Mouse (Mus musculus) heart, postnatal 4 days (tissue): ENCODE results near the gene Scfd2. TPM values are rescaled to one million over a fixed set of nuclear protein-coding genes. Genes with fewer than 3 reads are reported as not detected.

Experiments used
- DNase-seq: peaks from one replicate; pipeline ENCODE4 v3.0.0; 2021
- total RNA-seq, 2 experiments: library from RNA; stranded (reverse); gene quantifications; 2 replicates each; pipeline ENCODE4 v1.2.3; 2021

Gene Scfd2
- total RNA-seq, 2 experiments from 2014 or later, result 9.9 to 11.9 TPM

GRCm38 (mm10) chr5:74365408-74365807 lies 166.2 kb downstream of the Scfd2 start:
- no peak for DNase-seq

GRCm38 (mm10) chr5:74363296-74363695 lies 168.3 kb downstream of the Scfd2 start:
- DNase-seq, result no peak

GRCm38 (mm10) chr5:74361531-74361930 lies 170.0 kb downstream of the Scfd2 start:
- DNase-seq, result peak; percentile 64

GRCm38 (mm10) chr5:74358033-74358432 lies 173.5 kb downstream of the Scfd2 start:
- no peak for DNase-seq

GRCm38 (mm10) chr5:74355416-74356177 lies 176.0 kb downstream of the Scfd2 start:
- DNase-seq, result no peak

- no peak for DNase-seq
Observed at GRCm38 (mm10) chr5:74350909-74351308, 180.7 kb downstream of the Scfd2 start.

GRCm38 (mm10) chr5:74348079-74348870 lies 183.3 kb downstream of the Scfd2 start:
- no peak for DNase-seq

- DNase-seq, result no peak
Observed at GRCm38 (mm10) chr5:74343045-74343444, 188.5 kb downstream of the Scfd2 start.

GRCm38 (mm10) chr5:74342557-74342956 lies 189.0 kb downstream of the Scfd2 start:
- DNase-seq, result no peak

GRCm38 (mm10) chr5:74337491-74337890 lies 194.1 kb downstream of the Scfd2 start:
- DNase-seq, result no peak

- peak; percentile 52 for DNase-seq
Observed at GRCm38 (mm10) chr5:74336780-74337179, 194.8 kb downstream of the Scfd2 start.

GRCm38 (mm10) chr5:74333258-74333657 lies 198.3 kb downstream of the Scfd2 start:
- no peak for DNase-seq

GRCm38 (mm10) chr5:74326228-74326627 lies 205.3 kb downstream of the Scfd2 start:
- no peak for DNase-seq

- no peak for DNase-seq
Observed at GRCm38 (mm10) chr5:74321010-74321746, 210.4 kb downstream of the Scfd2 start.

- no peak for DNase-seq
Observed at GRCm38 (mm10) chr5:74319551-74319950, 212.0 kb downstream of the Scfd2 start.

GRCm38 (mm10) chr5:74317174-74317573 lies 214.4 kb downstream of the Scfd2 start:
- DNase-seq, result no peak

GRCm38 (mm10) chr5:74316333-74316945 lies 215.1 kb downstream of the Scfd2 start:
- DNase-seq, result no peak

GRCm38 (mm10) chr5:74315471-74316245 lies 215.9 kb downstream of the Scfd2 start:
- DNase-seq, result no peak

GRCm38 (mm10) chr5:74314501-74314900 lies 217.1 kb downstream of the Scfd2 start:
- DNase-seq, result no peak

- no peak for DNase-seq
Observed at GRCm38 (mm10) chr5:74313542-74313941, 218.0 kb downstream of the Scfd2 start.

GRCm38 (mm10) chr5:74311865-74312264 lies 219.7 kb downstream of the Scfd2 start:
- DNase-seq, result peak; percentile 32
